Mouse (Mus musculus) megakaryocyte, embryonic 14.5 days (primary cell): Measurements from ENCODE around the gene Ehbp1. TPM values are rescaled to one million over a fixed set of nuclear protein-coding genes. Genes with fewer than 3 reads are reported as not detected.

Experiments
- H3K27me3 ChIP-seq: replicated peaks from 2 replicates; pipeline ENCODE3; 2012; ENCODE audit warnings: inconsistent platforms
- H3K36me3 ChIP-seq: replicated peaks from 2 replicates; pipeline ENCODE3; 2012; ENCODE audit warnings: low read length, inconsistent platforms, mixed read lengths
- H3K4me1 ChIP-seq: 2 replicates; pipeline ENCODE4 v1.6.1; 2012; ENCODE audit warnings: inconsistent platforms
- H3K4me3 ChIP-seq: replicated peaks from 2 replicates; pipeline ENCODE3; 2012; ENCODE audit warnings: moderate library complexity, mild to moderate bottlenecking, inconsistent platforms
- H3K9me3 ChIP-seq: 2 replicates; pipeline ENCODE4 v1.6.1; 2012; ENCODE audit warnings: inconsistent platforms
- FLI1 ChIP-seq: IDR thresholded peaks from 2 replicates; pipeline ENCODE4 v1.6.1; 2012; ENCODE audit warnings: low read length, inconsistent platforms, mixed read lengths
- GATA1 ChIP-seq: IDR thresholded peaks from 3 replicates; pipeline ENCODE4 v1.6.1; 2012; ENCODE audit warnings: mixed read lengths, low read length, inconsistent platforms, borderline replicate concordance
- polyA plus RNA-seq: library from polyadenylated mRNA; stranded (reverse); fragments of >175 nt; gene quantifications from 2 replicates; pipeline ENCODE4 v1.2.3, GENCODE M21; 2012; ENCODE audit warnings: low replicate concordance; ENCODE audit not compliant: insufficient read depth

The Ehbp1 gene
- polyA plus RNA-seq, 1 experiment, result 0.10 TPM

DNA sequence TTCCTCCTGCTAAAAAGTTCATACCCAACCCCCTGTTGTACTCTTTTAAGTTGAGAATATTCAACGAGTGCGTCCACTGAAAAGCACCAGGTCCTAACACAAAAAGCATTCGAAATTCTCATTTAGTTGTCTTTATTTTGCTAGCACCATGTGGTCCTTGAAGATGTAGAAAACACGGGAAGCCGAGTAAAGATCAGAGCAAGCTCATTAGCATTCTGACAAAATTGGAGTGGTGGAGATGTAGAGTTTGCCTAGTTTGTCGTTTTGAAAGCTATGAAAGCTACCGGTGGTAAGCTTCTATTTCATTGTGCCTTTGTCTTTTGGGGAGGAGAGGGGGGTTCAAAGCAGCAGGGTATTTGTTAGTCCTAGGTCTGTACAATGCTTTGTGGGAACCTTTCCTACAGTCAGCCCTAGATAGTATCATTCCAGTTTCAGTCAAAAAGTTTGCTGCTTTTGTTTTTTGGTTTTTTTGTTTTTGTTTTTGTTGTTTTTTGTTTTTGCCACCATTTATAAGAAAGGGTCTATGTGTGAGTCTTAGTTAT is 307.5 kb downstream of the Ehbp1 start:
- no peak overlapping the region for H3K4me3 ChIP-seq
- TF ChIP-seq FLI1 (no peak), GATA1 (no peak)
- H3K9me3 ChIP-seq, result no peaks in the 10 kb centered on the region
- H3K27me3 ChIP-seq, result no peaks in the 10 kb centered on the region
- no peaks in the 10 kb centered on the region for H3K36me3 ChIP-seq
- H3K4me1 ChIP-seq, result no peaks in the 10 kb centered on the region

DNA sequence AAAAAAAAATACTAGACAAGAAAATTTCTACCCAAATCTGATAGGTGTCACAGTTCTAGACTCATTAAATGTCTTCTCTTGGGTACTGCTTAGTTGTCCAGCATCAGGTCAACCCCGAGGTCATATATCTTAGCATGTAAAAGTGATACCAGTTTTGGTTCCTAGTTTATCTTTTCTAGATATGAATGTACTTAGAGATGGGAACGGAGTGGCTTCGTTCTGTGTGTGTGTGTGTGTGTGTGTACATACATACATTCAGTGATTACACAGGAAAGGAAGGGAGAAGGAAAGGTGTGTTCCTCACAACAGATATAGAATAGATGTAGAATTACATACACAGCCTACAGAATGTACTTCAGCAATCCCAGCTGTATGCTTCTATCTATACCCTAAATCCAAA is 308.5 kb downstream of the Ehbp1 start:
- no peaks in the 10 kb centered on the region for H3K9me3 ChIP-seq
- H3K4me1 ChIP-seq, result no peaks in the 10 kb centered on the region
- H3K36me3 ChIP-seq, result no peaks in the 10 kb centered on the region
- no peaks in the 10 kb centered on the region for H3K27me3 ChIP-seq
- H3K4me3 ChIP-seq, result no peak overlapping the region
- TF ChIP-seq GATA1, result no peak
- no peak for TF ChIP-seq FLI1

DNA sequence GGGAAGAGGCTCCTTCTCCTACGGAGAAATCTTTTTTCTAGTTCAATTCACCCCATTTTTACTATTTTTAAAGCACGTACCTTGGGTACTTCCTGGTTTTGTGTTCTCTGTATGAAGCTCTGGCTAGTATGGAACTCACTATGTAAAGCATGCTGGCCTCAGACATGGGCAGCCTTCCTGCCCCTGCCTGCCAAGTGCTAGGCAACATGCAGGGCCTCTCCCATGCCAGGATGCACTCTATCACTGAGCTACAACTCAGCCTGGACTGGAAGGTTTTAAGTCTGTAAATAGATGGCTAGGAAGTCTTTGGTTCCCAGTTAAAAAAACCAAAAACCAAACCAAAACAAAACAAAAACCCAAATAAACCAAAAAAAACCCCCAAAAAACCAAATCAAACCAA is 321.5 kb downstream of the Ehbp1 start:
- TF ChIP-seq GATA1, result no peak
- TF ChIP-seq FLI1, result no peak
- H3K9me3 ChIP-seq, result 0 out of 2 replicates have a peak, but pooled peaks cover 2% of the 10 kb centered on the region
- H3K27me3 ChIP-seq, result no peaks in the 10 kb centered on the region
- H3K4me3 ChIP-seq, result no peak overlapping the region
- no peaks in the 10 kb centered on the region for H3K4me1 ChIP-seq
- H3K36me3 ChIP-seq, result no peaks in the 10 kb centered on the region

DNA sequence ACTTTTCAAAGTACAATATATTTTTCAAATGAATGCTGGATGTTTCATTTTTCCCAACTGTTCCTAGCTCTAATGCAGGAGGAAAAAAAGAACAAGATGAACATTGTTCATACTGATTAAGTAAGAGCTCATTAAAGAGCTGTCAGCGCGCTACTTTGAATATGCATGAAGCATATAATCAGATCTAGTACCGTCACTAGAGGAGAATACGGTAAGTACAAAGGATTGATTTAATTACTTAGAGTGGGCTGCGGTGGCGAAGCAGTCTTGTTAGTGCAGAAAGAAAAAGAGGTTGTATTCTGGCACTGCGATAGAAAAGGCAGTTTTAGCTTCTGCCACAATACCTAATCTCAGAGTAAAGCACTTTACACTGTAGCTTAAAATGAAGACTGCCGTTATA is 324.6 kb downstream of the Ehbp1 start:
- Histone ChIP-seq H3K36me3 (no peaks in the 10 kb centered on the region), H3K4me3 (no peak overlapping the region), H3K4me1 (no peaks in the 10 kb centered on the region), H3K9me3 (0 out of 2 replicates have a peak, but pooled peaks cover 2% of the 10 kb centered on the region), H3K27me3 (no peaks in the 10 kb centered on the region)
- TF ChIP-seq GATA1 (no peak), FLI1 (no peak)

DNA sequence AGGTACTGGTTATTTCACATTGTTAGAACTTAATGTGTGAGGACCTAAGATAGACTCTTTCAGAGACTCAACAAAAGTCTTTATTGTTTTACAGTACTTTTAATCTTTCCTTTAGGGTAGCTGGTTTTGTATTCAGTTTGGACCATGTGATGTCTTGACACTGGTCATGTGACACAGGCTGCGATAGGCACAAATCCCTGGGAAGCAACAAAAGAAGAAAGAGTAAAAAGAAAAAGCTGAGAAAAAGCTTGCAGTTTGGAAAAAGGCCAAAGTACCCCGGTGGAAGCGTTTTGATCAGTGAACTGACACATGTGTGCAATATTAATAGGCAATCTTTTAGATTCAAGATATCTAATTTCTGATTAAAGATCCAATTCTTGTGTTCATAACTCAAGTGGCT is 325.8 kb downstream of the Ehbp1 start:
- no peak for TF ChIP-seq GATA1
- TF ChIP-seq FLI1, result no peak
- H3K4me3 ChIP-seq, result no peak overlapping the region
- H3K4me1 ChIP-seq, result no peaks in the 10 kb centered on the region
- H3K9me3 ChIP-seq, result 0 out of 2 replicates have a peak, but pooled peaks cover 2% of the 10 kb centered on the region
- H3K27me3 ChIP-seq, result no peaks in the 10 kb centered on the region
- no peaks in the 10 kb centered on the region for H3K36me3 ChIP-seq

DNA sequence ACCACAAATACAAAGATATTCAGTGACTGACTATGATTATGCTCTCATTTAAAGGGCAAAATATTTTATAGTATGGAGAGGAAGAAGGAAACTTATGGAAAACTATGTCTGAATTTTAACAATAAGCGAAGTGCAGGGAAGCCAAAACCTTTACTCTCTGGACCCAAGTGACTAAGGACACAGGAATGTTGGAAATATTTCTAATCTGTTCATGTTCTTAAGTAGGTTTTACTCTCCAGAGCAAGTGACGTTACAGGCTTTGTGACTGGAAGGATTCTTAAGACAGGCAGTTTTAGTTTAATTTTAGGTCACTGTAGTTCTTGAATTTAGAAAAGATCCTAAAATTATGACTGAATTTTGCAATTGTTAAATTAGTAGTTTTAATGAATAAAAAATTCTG is 333.3 kb downstream of the Ehbp1 start:
- peaks cover 24% of the 10 kb centered on the region for H3K4me1 ChIP-seq
- no peak overlapping the region for H3K4me3 ChIP-seq
- H3K27me3 ChIP-seq, result peaks cover 61% of the 10 kb centered on the region
- no peaks in the 10 kb centered on the region for H3K9me3 ChIP-seq
- H3K36me3 ChIP-seq, result no peaks in the 10 kb centered on the region
- no peak for TF ChIP-seq GATA1
- no peak for TF ChIP-seq FLI1

DNA sequence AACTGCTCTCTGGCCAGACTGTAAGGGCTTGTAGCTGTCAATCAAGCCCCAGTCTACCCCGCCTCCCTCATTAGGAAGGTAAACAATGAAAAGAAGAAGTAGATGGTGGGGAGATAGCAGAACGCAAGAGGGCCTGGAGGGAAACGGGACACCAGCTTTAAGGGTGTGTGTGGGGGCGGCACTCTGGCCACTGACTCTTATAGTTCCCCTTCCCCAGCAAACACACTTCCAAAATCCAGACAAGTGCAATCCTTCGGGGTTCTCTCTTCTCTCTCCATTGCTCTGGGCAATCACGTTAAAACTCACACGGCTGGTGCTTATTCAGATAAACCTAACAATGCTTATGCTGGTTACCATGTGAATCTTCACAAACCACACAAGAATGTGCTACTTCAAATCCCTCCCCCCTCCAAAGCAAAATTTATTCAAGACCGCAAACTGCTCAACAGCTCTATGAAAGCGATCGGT is 333.9 kb downstream of the Ehbp1 start:
- TF ChIP-seq FLI1, result no peak
- TF ChIP-seq GATA1, result no peak
- H3K36me3 ChIP-seq, result no peaks in the 10 kb centered on the region
- no peak overlapping the region for H3K4me3 ChIP-seq
- peaks cover 30% of the 10 kb centered on the region for H3K4me1 ChIP-seq
- peaks cover 67% of the 10 kb centered on the region for H3K27me3 ChIP-seq
- no peaks in the 10 kb centered on the region for H3K9me3 ChIP-seq

DNA sequence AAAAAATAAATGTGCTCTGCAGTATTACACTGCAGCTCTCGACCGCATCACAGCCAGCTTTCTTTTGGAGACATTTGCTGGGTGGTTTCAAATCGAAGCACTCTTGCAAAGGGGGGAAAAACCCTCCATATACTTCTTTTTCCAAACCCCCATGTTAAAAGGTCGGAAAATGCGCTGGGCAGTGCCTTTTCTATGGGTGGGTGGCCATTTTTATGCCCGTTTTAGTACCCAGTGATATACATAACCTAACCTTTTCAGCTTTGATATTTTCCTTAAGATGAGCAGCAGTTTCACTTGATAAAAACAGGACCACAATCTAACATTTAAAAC is 334.3 kb downstream of the Ehbp1 start:
- Histone ChIP-seq H3K27me3 (peaks cover 71% of the 10 kb centered on the region), H3K36me3 (no peaks in the 10 kb centered on the region), H3K4me1 (peaks cover 34% of the 10 kb centered on the region), H3K9me3 (no peaks in the 10 kb centered on the region), H3K4me3 (no peak overlapping the region)
- TF ChIP-seq FLI1, result no peak
- TF ChIP-seq GATA1, result no peak

DNA sequence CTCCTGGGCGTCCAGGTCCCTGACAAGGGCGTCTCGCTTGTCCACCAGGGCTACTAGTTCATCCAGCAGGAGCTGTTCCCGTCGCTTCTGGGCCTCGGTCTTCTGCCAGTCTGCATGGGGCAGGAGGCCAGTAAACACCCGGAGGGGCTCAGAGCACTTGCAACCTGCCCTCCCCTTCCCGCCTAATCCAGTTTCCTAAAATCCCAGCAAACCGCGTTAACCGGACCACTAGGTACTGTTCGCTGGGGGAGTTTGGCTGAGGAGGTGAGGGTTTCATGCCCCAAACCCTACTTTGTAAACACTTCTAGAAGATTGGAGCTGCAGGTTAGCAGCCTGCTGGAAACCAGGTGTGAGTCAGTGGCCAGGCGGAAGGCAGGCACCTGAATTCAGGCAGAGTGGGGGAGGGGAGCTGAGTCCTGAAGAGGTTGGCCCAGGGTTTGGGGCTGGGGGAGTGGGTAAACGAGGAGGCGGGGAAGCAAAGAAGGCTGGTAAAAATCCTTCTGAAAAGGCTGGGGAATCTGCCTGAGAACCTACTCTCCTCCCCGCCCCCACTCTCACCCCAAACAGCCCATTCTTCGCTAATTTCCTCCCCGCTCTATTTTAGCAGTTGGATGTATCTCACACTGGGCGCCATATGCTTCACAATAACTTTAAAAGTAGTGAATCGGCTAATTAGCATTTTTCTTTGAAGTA is 334.9 kb downstream of the Ehbp1 start:
- H3K4me1 ChIP-seq, result peaks cover 40% of the 10 kb centered on the region
- no peaks in the 10 kb centered on the region for H3K36me3 ChIP-seq
- no peak for TF ChIP-seq GATA1
- TF ChIP-seq FLI1, result no peak
- H3K9me3 ChIP-seq, result no peaks in the 10 kb centered on the region
- peaks cover 76% of the 10 kb centered on the region for H3K27me3 ChIP-seq
- H3K4me3 ChIP-seq, result no peak overlapping the region

DNA sequence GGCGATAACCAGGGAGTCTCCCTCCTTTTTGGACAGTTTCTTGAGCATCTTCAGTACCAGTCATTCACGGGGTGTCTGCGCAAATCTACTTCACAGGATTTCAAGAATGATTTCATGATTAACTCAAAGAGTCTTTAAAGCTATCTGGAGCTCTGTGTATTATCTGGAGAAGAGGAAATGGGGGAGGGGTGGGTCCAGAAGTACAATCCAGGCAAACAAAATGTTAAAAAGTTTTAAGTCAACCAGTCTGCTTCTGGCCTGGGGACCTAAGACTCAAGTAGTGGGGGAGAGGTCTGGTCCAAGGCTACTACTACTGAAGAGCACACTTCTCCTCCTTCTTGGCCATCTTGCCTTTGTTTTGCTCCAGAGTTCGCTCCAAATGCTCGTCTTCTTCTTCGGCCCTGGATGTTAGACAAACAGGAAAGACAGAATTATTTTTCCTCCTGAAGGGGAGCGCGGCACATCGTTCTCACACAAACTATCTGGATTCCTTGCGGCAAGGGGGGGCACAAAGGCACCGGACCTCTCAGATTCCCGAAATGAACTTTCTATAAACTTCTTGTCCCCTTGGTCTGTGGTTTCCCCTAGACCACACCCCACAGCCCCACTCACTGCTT is 335.5 kb downstream of the Ehbp1 start:
- Histone ChIP-seq H3K9me3 (no peaks in the 10 kb centered on the region), H3K4me3 (no peak overlapping the region), H3K36me3 (no peaks in the 10 kb centered on the region), H3K4me1 (peaks cover 46% of the 10 kb centered on the region), H3K27me3 (peaks cover 83% of the 10 kb centered on the region)
- TF ChIP-seq FLI1, result no peak
- no peak for TF ChIP-seq GATA1
